Mouse (Mus musculus) embryonic facial prominence, embryonic 10.5 days (tissue): ENCODE measurements around the gene Klhdc4. TPM values are rescaled to one million over a fixed set of nuclear protein-coding genes. Genes with fewer than 3 reads are reported as not detected.

Experiments used
- DNase-seq: peaks from one replicate; pipeline ENCODE4 v3.0.0-alpha.2; 2017; ENCODE audit warnings: low spot score
- H3K27ac ChIP-seq: fragments of 300-500 bp; sonication (generic); replicated peaks from 2 replicates; pipeline ENCODE4 v1.5.1; 2016; ENCODE audit warnings: mild to moderate bottlenecking
- H3K27me3 ChIP-seq: fragments of 300-500 bp; sonication (generic); replicated peaks from 2 replicates; pipeline ENCODE4 v1.6.1; 2016; ENCODE audit warnings: low read depth, mild to moderate bottlenecking; ENCODE audit not compliant: poor library complexity, severe bottlenecking
- H3K36me3 ChIP-seq: fragments of 300-500 bp; sonication (generic); replicated peaks from 2 replicates; pipeline ENCODE4 v1.6.1; 2016; ENCODE audit warnings: mild to moderate bottlenecking, moderate library complexity
- H3K4me1 ChIP-seq: fragments of 300-500 bp; sonication (generic); 2 replicates; pipeline ENCODE4 v1.6.1; 2016
- H3K4me3 ChIP-seq: fragments of 300-500 bp; sonication (generic); 2 replicates; pipeline ENCODE4 v1.5.1; 2016; ENCODE audit warnings: mild to moderate bottlenecking, moderate library complexity
- H3K9me3 ChIP-seq: fragments of 300-500 bp; sonication (generic); 2 replicates; pipeline ENCODE4 v1.6.1; 2016; ENCODE audit warnings: mild to moderate bottlenecking
- WGBS: fragments of 180-500 bp; shearing (Covaris S2); methylation state at CpG from one replicate; pipeline ENCODE4 v1.1.7; 2016; 5-methylcytosine and 5-hydroxymethylcytosine counted together
- polyA plus RNA-seq: library from polyadenylated mRNA; unstranded; fragments of >200 nt; fragmentation: Nextera tagmentation; extraction: Ambion mirVana; gene quantifications from 2 replicates; pipeline ENCODE4 v1.2.1, GENCODE M21; 2016

The Klhdc4 gene
- 67.3 and 71.2 TPM in 2 replicates for polyA plus RNA-seq

DNA sequence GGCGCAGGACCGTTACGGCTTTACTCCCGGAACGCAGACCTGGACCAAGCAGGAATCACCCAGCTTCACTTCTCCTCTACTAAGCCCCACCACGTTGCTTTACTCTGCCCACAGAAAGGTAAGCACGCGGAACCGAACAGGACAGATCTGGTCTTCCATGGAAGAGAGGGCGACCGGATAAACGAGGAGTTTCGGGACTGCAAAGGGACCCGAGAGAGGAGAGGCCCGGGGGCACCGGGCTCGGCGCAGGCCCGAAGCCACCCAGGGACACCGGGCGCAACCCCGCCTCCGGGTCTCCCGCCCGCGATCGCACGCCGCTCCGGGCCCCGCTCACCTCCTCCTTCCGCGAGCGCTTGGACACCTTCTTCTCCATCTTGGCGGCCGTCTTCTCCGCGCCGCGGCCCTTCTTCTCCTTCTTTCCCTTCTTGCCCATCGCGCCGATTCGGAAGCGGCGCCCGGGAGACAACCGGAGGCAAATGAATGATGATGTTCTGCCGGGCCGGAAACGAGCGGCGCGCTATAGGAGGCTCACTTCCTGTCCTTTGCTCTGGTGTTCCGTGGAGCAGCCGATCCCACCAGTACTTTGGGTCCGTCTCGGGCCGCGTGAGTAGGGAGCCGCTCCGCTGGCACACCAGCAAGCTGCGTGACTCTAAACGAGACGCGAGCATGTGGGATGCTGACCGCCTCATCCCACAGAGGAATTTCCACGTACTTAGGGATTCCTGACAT, at the start of gene Klhdc4:
TSS of gene Klhdc4 (minus strand) at position 522 of the 729 bp plus-strand sequence.
- peaks cover 20% of the 10 kb centered on the region for H3K4me1 ChIP-seq
- DNase-seq: peak; percentile 90

GRCm38 (mm10) chr8:121877828-121878480, 48.6 kb upstream of the Klhdc4 start:
- H3K9me3 ChIP-seq: no peaks in the 10 kb centered on the region
- 88% methylated on average over 7 of the region's 7 CpGs for WGBS
- no peaks in the 10 kb centered on the region for H3K27me3 ChIP-seq
- no peak for DNase-seq
- H3K4me1 ChIP-seq: peaks cover 17% of the 10 kb centered on the region
- no peak overlapping the region for H3K4me3 ChIP-seq
- no peak overlapping the region for H3K27ac ChIP-seq
- H3K36me3 ChIP-seq: peaks cover 22% of the 10 kb centered on the region

More for the DNA sequence above, at the start of gene Klhdc4:
- peak within 1 kb of the TSS; percentile 88 for H3K27ac ChIP-seq
- H3K27me3 ChIP-seq: no peaks in the 10 kb centered on the region
- H3K9me3 ChIP-seq: no peaks in the 10 kb centered on the region
- WGBS: 1% methylated on average over 68 of the region's 68 CpGs
- peaks cover 5% of the 10 kb centered on the region for H3K36me3 ChIP-seq
- H3K4me3 ChIP-seq: peak within 1 kb of the TSS; percentile 98

GRCm38 (mm10) chr8:121877212-121877611, 47.8 kb upstream of the Klhdc4 start:
- Histone ChIP-seq H3K27ac (no peak overlapping the region), H3K9me3 (no peaks in the 10 kb centered on the region), H3K27me3 (peaks cover under 1% of the 10 kb centered on the region; the same call in 1 of the 2 replicates), H3K4me1 (peaks cover 21% of the 10 kb centered on the region), H3K4me3 (no peak overlapping the region), H3K36me3 (peaks cover 14% of the 10 kb centered on the region)
- DNase-seq: no peak
- 75% methylated on average over 5 of the region's 5 CpGs for WGBS

GRCm38 (mm10) chr8:121875517-121875916, 46.1 kb upstream of the Klhdc4 start:
- Histone ChIP-seq H3K4me1 (peaks cover 25% of the 10 kb centered on the region), H3K27me3 (peaks cover 12% of the 10 kb centered on the region; the same call in 1 of the 2 replicates), H3K4me3 (no peak overlapping the region), H3K36me3 (peaks cover 2% of the 10 kb centered on the region; the same call in 1 of the 2 replicates), H3K27ac (no peak overlapping the region), H3K9me3 (no peaks in the 10 kb centered on the region)
- 88% methylated on average over 9 of the region's 9 CpGs for WGBS
- no peak for DNase-seq

GRCm38 (mm10) chr8:121875045-121875444, 45.7 kb upstream of the Klhdc4 start:
- Histone ChIP-seq H3K27ac (no peak overlapping the region), H3K4me3 (no peak overlapping the region), H3K36me3 (no peaks in the 10 kb centered on the region), H3K4me1 (peaks cover 25% of the 10 kb centered on the region), H3K27me3 (peaks cover 12% of the 10 kb centered on the region; the same call in 1 of the 2 replicates), H3K9me3 (no peaks in the 10 kb centered on the region)
- WGBS: 81% methylated on average over 3 of the region's 3 CpGs
- DNase-seq: no peak

GRCm38 (mm10) chr8:121874031-121874430, 44.7 kb upstream of the Klhdc4 start:
- Histone ChIP-seq H3K9me3 (no peaks in the 10 kb centered on the region), H3K27me3 (peaks cover 12% of the 10 kb centered on the region; the same call in 1 of the 2 replicates), H3K4me3 (no peak overlapping the region), H3K27ac (no peak overlapping the region), H3K36me3 (no peaks in the 10 kb centered on the region), H3K4me1 (peaks cover 25% of the 10 kb centered on the region)
- 69% methylated on average over 9 of the region's 9 CpGs for WGBS
- DNase-seq: peak; percentile 54

DNA sequence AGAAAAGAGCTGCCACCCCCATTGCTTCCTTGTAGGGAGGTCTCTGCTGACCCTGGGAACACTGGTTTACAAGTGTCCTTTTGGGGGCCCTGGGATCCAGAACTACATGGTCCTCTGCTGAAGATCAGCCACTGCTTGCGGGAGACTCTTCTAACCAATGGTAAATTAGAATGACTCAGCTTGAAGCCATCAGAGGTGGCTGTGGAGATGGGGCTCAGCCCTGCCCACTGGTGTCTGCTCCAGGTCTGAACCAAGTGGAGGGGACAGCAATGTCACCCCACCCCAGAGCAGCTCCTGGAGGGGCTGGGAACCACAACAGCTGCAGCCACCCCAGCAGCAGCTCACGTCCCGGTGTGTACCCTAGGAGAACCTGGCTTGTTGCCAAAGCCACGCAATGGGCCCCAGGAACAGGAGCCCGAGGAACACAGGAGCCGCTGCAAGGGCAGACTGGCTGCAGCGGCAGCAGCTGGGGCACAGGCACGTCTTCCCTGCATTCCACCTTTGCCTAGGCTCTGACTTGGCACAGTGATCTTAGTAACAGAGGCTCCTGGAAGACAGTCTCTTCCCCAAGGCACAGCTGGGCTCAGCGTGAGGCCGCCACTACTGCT, 42.6 kb upstream of the Klhdc4 start:
- no peak for DNase-seq
- no peaks in the 10 kb centered on the region for H3K36me3 ChIP-seq
- peaks cover 29% of the 10 kb centered on the region for H3K4me1 ChIP-seq
- peak overlapping the region; percentile 4; the same call in 1 of the 2 replicates for H3K27ac ChIP-seq
- H3K4me3 ChIP-seq: no peak overlapping the region; the same call in 1 of the 2 replicates
- no peaks in the 10 kb centered on the region for H3K9me3 ChIP-seq
- H3K27me3 ChIP-seq: peaks cover 12% of the 10 kb centered on the region; the same call in 1 of the 2 replicates
- 60% methylated on average over 10 of the region's 10 CpGs for WGBS

- 91% methylated on average over 2 of the region's 2 CpGs for WGBS
- DNase-seq: no peak
- no peak overlapping the region for H3K27ac ChIP-seq
- peaks cover 12% of the 10 kb centered on the region; the same call in 1 of the 2 replicates for H3K27me3 ChIP-seq
- peaks cover 32% of the 10 kb centered on the region for H3K4me1 ChIP-seq
- no peaks in the 10 kb centered on the region for H3K36me3 ChIP-seq
- H3K4me3 ChIP-seq: no peak overlapping the region
- H3K9me3 ChIP-seq: no peaks in the 10 kb centered on the region
These were observed 40.8 kb upstream of the Klhdc4 start for GRCm38 (mm10) chr8:121870190-121870589.

- Histone ChIP-seq H3K36me3 (no peaks in the 10 kb centered on the region), H3K27me3 (peaks cover 12% of the 10 kb centered on the region; the same call in 1 of the 2 replicates), H3K27ac (no peak overlapping the region), H3K9me3 (no peaks in the 10 kb centered on the region), H3K4me1 (peaks cover 25% of the 10 kb centered on the region), H3K4me3 (no peak overlapping the region)
- 88% methylated on average over 7 of the region's 7 CpGs for WGBS
- DNase-seq: no peak
These were observed 39.5 kb upstream of the Klhdc4 start for GRCm38 (mm10) chr8:121868896-121869295.

- Histone ChIP-seq H3K27me3 (peaks cover 12% of the 10 kb centered on the region; the same call in 1 of the 2 replicates), H3K36me3 (no peaks in the 10 kb centered on the region), H3K4me1 (peaks cover 25% of the 10 kb centered on the region), H3K27ac (no peak overlapping the region), H3K4me3 (no peak overlapping the region), H3K9me3 (no peaks in the 10 kb centered on the region)
- no peak for DNase-seq
- 89% methylated on average over 5 of the region's 5 CpGs for whole genome bisulfite sequencing
These were observed 38.8 kb upstream of the Klhdc4 start for GRCm38 (mm10) chr8:121868196-121868595.

- DNase-seq: peak; percentile 52
- no peak overlapping the region for H3K4me3 ChIP-seq
- peaks cover 29% of the 10 kb centered on the region for H3K4me1 ChIP-seq
- no peaks in the 10 kb centered on the region for H3K9me3 ChIP-seq
- H3K27ac ChIP-seq: no peak overlapping the region
- H3K36me3 ChIP-seq: no peaks in the 10 kb centered on the region
- WGBS: 57% methylated on average over 8 of the region's 8 CpGs
- H3K27me3 ChIP-seq: no peaks in the 10 kb centered on the region
These were observed 36.0 kb upstream of the Klhdc4 start for GRCm38 (mm10) chr8:121865356-121865755.

DNA sequence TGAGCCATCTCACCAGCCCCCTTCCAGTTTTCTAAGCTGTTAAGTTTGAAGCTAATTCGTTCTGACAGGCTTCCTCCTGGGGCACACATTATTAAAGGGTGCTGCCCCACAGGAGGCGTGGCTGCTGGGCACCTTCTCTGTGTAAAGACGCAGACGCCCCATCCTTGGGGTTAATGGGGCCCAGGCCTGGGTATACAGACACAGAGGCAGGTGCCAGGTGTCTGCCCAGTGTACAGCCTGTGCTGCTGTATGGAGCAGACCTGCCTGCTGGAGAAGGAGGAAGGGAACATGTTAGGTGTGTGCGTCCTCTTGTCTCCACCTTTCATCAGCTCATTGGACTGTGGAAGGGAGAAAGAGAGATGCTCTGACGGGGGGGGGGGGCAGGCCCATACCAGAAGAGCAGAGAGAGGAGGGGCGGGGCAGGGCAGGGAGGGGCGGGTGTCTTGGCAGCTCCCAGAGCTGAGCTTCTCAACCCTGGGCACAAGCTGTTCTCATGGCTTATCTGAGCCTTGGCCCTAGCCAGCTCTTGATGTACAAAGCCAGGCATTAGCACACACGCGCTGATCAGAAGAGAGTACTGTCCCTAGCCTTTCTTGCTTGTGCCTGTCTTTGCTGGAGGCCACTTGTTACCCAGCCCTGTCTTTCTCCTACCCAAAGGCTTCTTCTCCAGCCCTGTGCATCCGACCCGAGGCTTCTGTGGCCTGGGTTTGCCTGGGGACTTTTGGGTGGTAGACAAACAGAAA, 32.6 kb upstream of the Klhdc4 start:
- Histone ChIP-seq H3K9me3 (0 out of 2 replicates have a peak, but pooled peaks cover 2% of the 10 kb centered on the region), H3K36me3 (no peaks in the 10 kb centered on the region), H3K27ac (no peak overlapping the region), H3K27me3 (no peaks in the 10 kb centered on the region), H3K4me3 (no peak overlapping the region), H3K4me1 (peaks cover 25% of the 10 kb centered on the region)
- DNase-seq: no peak
- 69% methylated on average over 12 of the region's 12 CpGs for WGBS
